Mouse (Mus musculus): Measurements from ENCODE around the gene Ubac2. TPM values are rescaled to one million over a fixed set of nuclear protein-coding genes. Genes with fewer than 3 reads are reported as not detected.
"Not testable (repeated sequence)": the region's sequence is repeated elsewhere in the genome, so short reads cannot be mapped to it uniquely, and the experiment has no call there.

Gene Ubac2
- total RNA-seq, 1 experiment = 41.5 TPM

DNA sequence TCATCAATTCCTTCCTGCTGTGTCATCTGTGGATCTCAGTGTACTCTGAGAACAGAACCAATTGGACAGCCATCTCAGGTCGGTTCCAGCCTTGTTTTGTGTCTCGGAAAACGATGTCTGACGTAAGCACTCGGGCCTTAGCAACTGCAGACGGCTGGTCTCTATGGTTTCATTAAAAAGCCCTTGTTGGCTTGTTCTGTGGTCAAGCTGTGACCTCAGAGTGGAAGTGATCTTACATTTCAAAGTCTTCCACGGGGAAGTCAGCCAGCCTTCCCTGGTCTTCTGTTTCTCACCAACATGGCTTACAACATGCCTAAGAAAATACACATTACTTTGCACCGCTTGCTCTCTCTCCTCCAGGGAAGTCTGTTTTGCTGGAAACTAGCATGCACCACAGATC is 38.2 kb upstream of the Ubac2 start:
- in situ Hi-C loops (cut with MboI; ENCODE audit: low sequenced_read_pairs in 2 of 2, unreplicated experiment in 2 of 2) = no loop called here
- no peak for DNase-seq (ENCODE audit: low read depth, low spot score)
- H3K4me3 ChIP-seq (ENCODE audit: insufficient read depth in 1 of 2, low read depth in 1 of 2, low read length in 2 of 2, poor library complexity in 1 of 2, severe bottlenecking in 1 of 2) = no peak overlapping the region
- H3K36me3 ChIP-seq (ENCODE audit: control insufficient read depth, insufficient read depth, low read length, poor library complexity, severe bottlenecking) = no peaks in the 10 kb centered on the region
- peaks cover 2% of the 10 kb centered on the region; the same call in 1 of the 2 replicates for H3K9me3 ChIP-seq (ENCODE audit: control insufficient read depth, insufficient read depth, low read depth, low read length)
- no peak overlapping the region for H3K9ac ChIP-seq (ENCODE audit: insufficient read depth, low read depth, low read length, poor library complexity, severe bottlenecking)
- TF ChIP-seq HCFC1 (IDR thresholded peaks at IDR 0.05; ENCODE audit: borderline replicate concordance, insufficient read depth, low read length) = no peak
- no peak for TF ChIP-seq ZC3H11A (IDR thresholded peaks at IDR 0.05; ENCODE audit: borderline replicate concordance, low read depth, low read length)
- TF ChIP-seq CHD2 (IDR thresholded peaks at IDR 0.05; ENCODE audit: low read depth, low read length) = no peak
- TF ChIP-seq MAFK (IDR thresholded peaks at IDR 0.05; ENCODE audit: insufficient read depth, low read depth, low read length) = no peak
- TF ChIP-seq ZNF384 (IDR thresholded peaks at IDR 0.05; ENCODE audit: low read depth, low read length) = no peak
- H3K27ac ChIP-seq (ENCODE audit: insufficient read depth, low read depth, low read length, poor library complexity, severe bottlenecking) = no peak overlapping the region
- H3K4me1 ChIP-seq (ENCODE audit: control insufficient read depth in 2 of 2, insufficient read depth in 2 of 2, low read length in 2 of 2, poor library complexity in 1 of 2) = peaks cover 0 to 3% of the 10 kb centered on the region in 2 experiments; a peak in 1 of 4 replicates

DNA sequence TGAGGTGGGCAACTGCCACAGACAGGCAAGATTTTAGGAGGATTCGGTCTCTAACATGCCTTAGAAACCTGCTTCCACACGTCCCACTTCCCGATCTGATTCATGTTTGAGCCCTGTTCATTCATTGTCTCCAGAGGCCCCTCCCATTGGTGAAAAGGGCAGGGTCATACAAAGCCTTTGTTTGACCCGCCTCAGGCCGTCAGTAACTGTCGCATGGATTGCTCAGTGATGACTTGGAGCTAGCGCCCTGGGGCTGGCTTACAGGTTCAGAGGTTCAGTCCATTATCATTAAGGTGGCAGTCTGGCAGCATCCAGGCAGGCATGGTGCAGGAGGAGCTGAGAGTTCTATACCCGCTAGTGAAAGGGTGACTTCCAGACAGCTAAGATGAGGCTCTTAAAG is 33.9 kb upstream of the Ubac2 start:
- in situ Hi-C loops (cut with MboI; ENCODE audit: low sequenced_read_pairs in 2 of 2, unreplicated experiment in 2 of 2) = no loop called here
- Histone ChIP-seq H3K9me3 (ENCODE audit: control insufficient read depth, insufficient read depth, low read depth, low read length) (no peaks in the 10 kb centered on the region), H3K9ac (ENCODE audit: insufficient read depth, low read depth, low read length, poor library complexity, severe bottlenecking) (no peak overlapping the region), H3K4me3 (ENCODE audit: insufficient read depth in 1 of 2, low read depth in 1 of 2, low read length in 2 of 2, poor library complexity in 1 of 2, severe bottlenecking in 1 of 2) (no peak overlapping the region), H3K36me3 (ENCODE audit: control insufficient read depth, insufficient read depth, low read length, poor library complexity, severe bottlenecking) (no peaks in the 10 kb centered on the region), H3K4me1 (ENCODE audit: control insufficient read depth in 2 of 2, insufficient read depth in 2 of 2, low read length in 2 of 2, poor library complexity in 1 of 2) (peaks cover 0 to 3% of the 10 kb centered on the region in 2 experiments; a peak in 1 of 4 replicates), H3K27ac (ENCODE audit: insufficient read depth, low read depth, low read length, poor library complexity, severe bottlenecking) (no peak overlapping the region)
- DNase-seq (ENCODE audit: low read depth, low spot score) = peak; percentile 56
- TF ChIP-seq MAFK (IDR thresholded peaks at IDR 0.05; ENCODE audit: insufficient read depth, low read depth, low read length) (no peak), ZNF384 (IDR thresholded peaks at IDR 0.05; ENCODE audit: low read depth, low read length) (no peak), CHD2 (IDR thresholded peaks at IDR 0.05; ENCODE audit: low read depth, low read length) (no peak), HCFC1 (IDR thresholded peaks at IDR 0.05; ENCODE audit: borderline replicate concordance, insufficient read depth, low read length) (no peak)

- in situ Hi-C loops (cut with MboI; ENCODE audit: low sequenced_read_pairs in 2 of 2, unreplicated experiment in 2 of 2) = no loop called here
- no peaks in the 10 kb centered on the region for H3K36me3 ChIP-seq (ENCODE audit: control insufficient read depth, insufficient read depth, low read length, poor library complexity, severe bottlenecking)
- H3K4me3 ChIP-seq (ENCODE audit: insufficient read depth in 1 of 2, low read depth in 1 of 2, low read length in 2 of 2, poor library complexity in 1 of 2, severe bottlenecking in 1 of 2) = no peak overlapping the region
- H3K27ac ChIP-seq (ENCODE audit: insufficient read depth, low read depth, low read length, poor library complexity, severe bottlenecking) = no peak overlapping the region
- no peak for DNase-seq (ENCODE audit: low read depth, low spot score)
- TF ChIP-seq HCFC1 (IDR thresholded peaks at IDR 0.05; ENCODE audit: borderline replicate concordance, insufficient read depth, low read length) (no peak), MAFK (IDR thresholded peaks at IDR 0.05; ENCODE audit: insufficient read depth, low read depth, low read length) (no peak), CHD2 (IDR thresholded peaks at IDR 0.05; ENCODE audit: low read depth, low read length) (no peak)
- H3K9ac ChIP-seq (ENCODE audit: insufficient read depth, low read depth, low read length, poor library complexity, severe bottlenecking) = no peak overlapping the region
- no peaks in the 10 kb centered on the region for H3K9me3 ChIP-seq (ENCODE audit: control insufficient read depth, insufficient read depth, low read depth, low read length)
- H3K4me1 ChIP-seq (ENCODE audit: control insufficient read depth in 2 of 2, insufficient read depth in 2 of 2, low read length in 2 of 2, poor library complexity in 1 of 2) = no peaks in the 10 kb centered on the region
Measured at GRCm38 (mm10) chr14:121851231-121851630, 27.2 kb upstream of the Ubac2 start.

DNA sequence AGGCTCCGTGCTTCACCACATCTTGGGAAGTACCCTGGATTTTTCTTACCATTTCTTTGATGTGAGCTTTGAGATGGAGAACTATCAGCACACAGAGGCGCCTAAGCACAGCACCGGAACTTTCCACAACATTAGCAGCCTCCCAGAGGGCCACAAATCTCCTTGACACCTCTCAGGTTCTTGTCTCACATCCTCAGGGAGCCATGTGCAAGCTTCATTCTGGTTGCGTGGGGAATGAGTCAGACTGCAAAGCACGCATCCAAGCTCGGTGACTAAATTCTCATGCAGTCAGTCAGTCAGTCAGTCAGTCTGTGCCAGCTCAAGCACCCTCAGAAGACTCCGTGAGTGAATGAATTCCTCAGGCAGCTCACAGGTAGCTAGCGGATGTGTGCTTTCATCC is 25.9 kb upstream of the Ubac2 start:
- no peak overlapping the region for H3K27ac ChIP-seq (ENCODE audit: insufficient read depth, low read depth, low read length, poor library complexity, severe bottlenecking)
- in situ Hi-C loops (cut with MboI; ENCODE audit: low sequenced_read_pairs in 2 of 2, unreplicated experiment in 2 of 2) = no loop called here
- no peak for DNase-seq (ENCODE audit: low read depth, low spot score)
- TF ChIP-seq HCFC1 (IDR thresholded peaks at IDR 0.05; ENCODE audit: borderline replicate concordance, insufficient read depth, low read length) (no peak), CHD2 (IDR thresholded peaks at IDR 0.05; ENCODE audit: low read depth, low read length) (no peak), ZNF384 (IDR thresholded peaks at IDR 0.05; ENCODE audit: low read depth, low read length) (no peak)
- no peaks in the 10 kb centered on the region for H3K9me3 ChIP-seq (ENCODE audit: control insufficient read depth, insufficient read depth, low read depth, low read length)
- H3K4me3 ChIP-seq (ENCODE audit: insufficient read depth in 1 of 2, low read depth in 1 of 2, low read length in 2 of 2, poor library complexity in 1 of 2, severe bottlenecking in 1 of 2) = no peak overlapping the region
- no peaks in the 10 kb centered on the region for H3K36me3 ChIP-seq (ENCODE audit: control insufficient read depth, insufficient read depth, low read length, poor library complexity, severe bottlenecking)
- H3K9ac ChIP-seq (ENCODE audit: insufficient read depth, low read depth, low read length, poor library complexity, severe bottlenecking) = no peak overlapping the region
- no peaks in the 10 kb centered on the region for H3K4me1 ChIP-seq (ENCODE audit: control insufficient read depth in 2 of 2, insufficient read depth in 2 of 2, low read length in 2 of 2, poor library complexity in 1 of 2)

DNA sequence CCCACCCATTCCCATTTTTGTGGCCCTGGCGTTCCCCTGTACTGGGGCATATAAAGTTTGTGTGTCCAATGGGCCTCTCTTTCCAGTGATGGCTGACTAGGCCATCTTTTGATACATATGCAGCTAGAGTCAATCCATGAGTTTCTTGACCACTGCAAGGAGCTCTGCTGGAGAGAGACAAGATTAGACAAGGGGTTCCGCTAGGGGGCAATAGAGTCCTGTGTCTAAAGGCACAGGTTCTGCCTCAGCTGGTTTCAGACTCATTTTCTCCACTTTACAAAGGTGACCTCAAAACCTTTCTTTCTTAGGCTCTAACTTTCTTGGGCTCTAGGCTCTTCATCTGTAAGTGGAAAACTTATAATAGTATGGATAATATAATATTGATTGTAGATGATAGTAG is 13.3 kb upstream of the Ubac2 start:
- not testable (repeated sequence) for H3K27ac ChIP-seq (ENCODE audit: insufficient read depth, low read depth, low read length, poor library complexity, severe bottlenecking); H3K9me3 ChIP-seq (ENCODE audit: control insufficient read depth, insufficient read depth, low read depth, low read length); H3K4me3 ChIP-seq (ENCODE audit: insufficient read depth in 1 of 2, low read depth in 1 of 2, low read length in 2 of 2, poor library complexity in 1 of 2, severe bottlenecking in 1 of 2); H3K36me3 ChIP-seq (ENCODE audit: control insufficient read depth, insufficient read depth, low read length, poor library complexity, severe bottlenecking); H3K9ac ChIP-seq (ENCODE audit: insufficient read depth, low read depth, low read length, poor library complexity, severe bottlenecking)
- TF ChIP-seq ZC3H11A (IDR thresholded peaks at IDR 0.05; ENCODE audit: borderline replicate concordance, low read depth, low read length) = peak; percentile 79
- peaks cover 0 to 10% of the 10 kb centered on the region in 2 experiments; a peak in 2 of 4 replicates for H3K4me1 ChIP-seq (ENCODE audit: control insufficient read depth in 2 of 2, insufficient read depth in 2 of 2, low read length in 2 of 2, poor library complexity in 1 of 2)
- peak; percentile 77 for DNase-seq (ENCODE audit: low read depth, low spot score)
- in situ Hi-C loops (cut with MboI; ENCODE audit: low sequenced_read_pairs in 2 of 2, unreplicated experiment in 2 of 2) = loop anchor here (5.0 to 10.0 kb wide), 2 partner anchors 197 to 200 kb away; no protein-coding TSS in a partner anchor

Data from ES-E14 (cell line).